Mouse (Mus musculus): ENCODE results near the gene Lefty2.

The Lefty2 gene

GRCm38 (mm10) chr1:180913797-180914196, 20.9 kb downstream of the Lefty2 start:
- no peak for TF ChIP-seq GATA4 (IDR thresholded peaks at IDR 0.05; ENCODE audit: insufficient replicate concordance, low read length)

DNA sequence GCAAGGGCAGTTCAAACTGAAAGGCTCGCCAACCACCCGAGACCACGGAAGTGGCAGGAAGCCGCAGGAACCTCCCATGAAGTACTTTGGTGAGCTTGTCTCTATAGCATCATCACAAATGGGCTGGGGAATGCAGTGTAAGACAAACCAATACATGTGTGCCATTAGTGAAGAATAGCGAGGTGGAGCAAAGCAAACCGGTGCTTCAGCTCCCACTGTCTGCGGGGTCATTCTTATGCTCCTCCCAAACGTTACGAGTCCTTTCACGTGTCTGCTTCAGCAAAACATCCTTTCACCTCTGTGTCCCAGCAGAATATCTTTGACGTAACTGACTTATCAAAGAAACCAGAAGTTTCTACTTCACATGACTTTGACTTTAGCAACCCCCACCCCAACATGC, 23.5 kb downstream of the Lefty2 start:
- TF ChIP-seq GATA4 (IDR thresholded peaks at IDR 0.05; ENCODE audit: insufficient replicate concordance, low read length): no peak

- no peak for TF ChIP-seq GATA4 (IDR thresholded peaks at IDR 0.05; ENCODE audit: insufficient replicate concordance, low read length)
Observed at GRCm38 (mm10) chr1:180917053-180917452, 24.1 kb downstream of the Lefty2 start.

DNA sequence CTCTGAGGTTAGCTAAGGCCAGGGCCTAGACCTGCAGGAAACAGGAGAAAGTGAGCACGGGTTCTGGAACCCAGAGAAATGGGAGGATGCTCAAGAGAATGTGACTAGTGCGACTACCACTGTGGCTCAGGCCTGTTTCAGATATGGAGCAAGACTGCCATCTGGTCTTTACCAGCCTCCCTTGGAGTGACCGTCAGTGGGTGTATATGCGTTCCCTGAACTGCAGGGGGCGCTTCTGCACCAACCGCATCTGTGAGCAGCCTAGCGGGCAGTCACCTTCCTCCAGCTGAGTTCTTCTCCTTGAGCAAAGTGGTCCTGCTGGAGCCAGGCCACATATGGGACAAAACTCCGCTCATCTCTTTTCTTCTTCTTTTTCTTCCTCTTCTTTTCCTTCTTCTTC, 26.8 kb downstream of the Lefty2 start:
- no peak for TF ChIP-seq GATA4 (IDR thresholded peaks at IDR 0.05; ENCODE audit: insufficient replicate concordance, low read length)

DNA sequence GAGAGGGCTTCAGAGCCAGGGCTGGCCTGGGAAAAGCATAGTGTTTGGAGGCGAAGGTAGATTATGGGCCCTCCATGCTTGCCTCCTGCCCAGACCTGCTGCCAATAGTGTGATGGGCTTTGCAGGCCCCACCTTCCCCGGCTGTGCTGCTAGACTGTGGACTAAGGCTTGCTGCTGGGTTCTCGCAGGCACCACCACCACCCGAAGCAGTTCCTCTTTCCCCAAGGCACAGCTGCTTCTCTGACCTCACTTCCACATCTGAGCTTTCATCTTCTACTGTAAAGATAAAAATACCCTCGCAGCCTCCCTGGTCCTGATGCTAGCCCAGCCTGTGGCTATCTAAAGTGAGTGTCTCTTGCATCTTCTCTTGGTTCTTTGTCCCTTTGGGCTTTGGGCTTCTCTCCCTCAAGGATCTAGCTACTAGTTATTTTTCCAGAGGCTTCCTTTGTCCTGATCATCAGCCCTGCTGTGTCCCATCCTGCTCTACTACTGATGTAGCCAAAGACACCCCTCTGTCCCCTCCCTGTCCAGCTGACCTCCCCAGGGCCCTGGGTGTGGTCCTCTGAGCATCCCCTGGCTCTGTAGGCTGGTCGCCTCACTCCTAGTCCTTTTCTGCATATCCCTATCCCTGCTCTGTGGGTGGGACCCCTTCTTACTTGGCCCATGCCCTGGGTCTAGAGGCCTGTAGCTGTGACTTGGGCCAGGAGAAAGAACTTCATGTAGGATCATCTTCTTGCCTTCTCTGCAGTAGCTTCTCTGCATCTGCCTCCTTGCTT, 29.6 kb downstream of the Lefty2 start:
- TF ChIP-seq GATA4 (IDR thresholded peaks at IDR 0.05; ENCODE audit: insufficient replicate concordance, low read length): no peak

GRCm38 (mm10) chr1:180924737-180925136, 31.8 kb downstream of the Lefty2 start:
- no peak for TF ChIP-seq GATA4 (IDR thresholded peaks at IDR 0.05; ENCODE audit: insufficient replicate concordance, low read length)

DNA sequence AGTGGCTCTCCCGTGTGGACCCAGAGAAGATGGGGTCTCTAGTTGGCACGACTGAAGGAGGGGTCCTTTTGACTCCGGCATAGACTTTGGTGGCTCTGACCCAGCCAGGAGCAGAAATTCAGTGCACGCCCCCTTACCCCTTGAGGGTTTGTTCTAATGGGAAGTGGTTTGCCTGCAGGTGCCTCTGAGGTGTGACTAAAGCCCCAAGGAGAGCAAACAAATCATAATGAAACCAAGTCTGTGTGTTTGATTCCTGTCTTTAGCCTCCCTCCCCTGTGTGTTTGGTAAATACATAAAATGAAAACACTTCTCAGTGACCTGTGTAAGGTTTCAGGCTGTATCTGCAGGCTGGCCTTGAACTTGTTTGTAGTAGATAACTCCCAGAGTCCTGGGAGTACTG, 33.4 kb downstream of the Lefty2 start:
- TF ChIP-seq GATA4 (IDR thresholded peaks at IDR 0.05; ENCODE audit: insufficient replicate concordance, low read length): no peak

- TF ChIP-seq GATA4 (IDR thresholded peaks at IDR 0.05; ENCODE audit: insufficient replicate concordance, low read length): no peak
Observed at GRCm38 (mm10) chr1:180929599-180929998, 36.7 kb downstream of the Lefty2 start.

- TF ChIP-seq GATA4 (IDR thresholded peaks at IDR 0.05; ENCODE audit: insufficient replicate concordance, low read length): no peak
Observed at GRCm38 (mm10) chr1:180931106-180931505, 38.2 kb downstream of the Lefty2 start.

DNA sequence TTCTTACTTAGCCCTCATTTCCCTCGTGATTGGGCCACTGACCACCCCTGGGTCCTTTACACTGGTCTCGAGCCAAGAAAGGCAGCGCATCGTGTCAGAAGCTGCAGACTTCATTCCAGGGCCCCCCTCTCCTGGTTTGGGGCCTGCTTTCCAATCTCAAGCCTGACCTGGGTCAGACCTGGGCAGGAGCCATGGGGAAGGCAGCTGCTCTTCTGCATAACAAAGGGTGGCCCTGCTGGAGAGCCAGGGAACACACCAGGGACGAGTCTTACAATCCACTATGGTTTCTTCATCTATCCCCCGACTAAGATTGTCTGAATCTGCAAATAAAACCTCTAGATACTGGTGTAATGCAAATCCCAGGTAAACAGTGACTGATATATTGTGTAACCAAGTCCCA, 40.8 kb downstream of the Lefty2 start:
- TF ChIP-seq GATA4 (IDR thresholded peaks at IDR 0.05; ENCODE audit: insufficient replicate concordance, low read length): no peak

DNA sequence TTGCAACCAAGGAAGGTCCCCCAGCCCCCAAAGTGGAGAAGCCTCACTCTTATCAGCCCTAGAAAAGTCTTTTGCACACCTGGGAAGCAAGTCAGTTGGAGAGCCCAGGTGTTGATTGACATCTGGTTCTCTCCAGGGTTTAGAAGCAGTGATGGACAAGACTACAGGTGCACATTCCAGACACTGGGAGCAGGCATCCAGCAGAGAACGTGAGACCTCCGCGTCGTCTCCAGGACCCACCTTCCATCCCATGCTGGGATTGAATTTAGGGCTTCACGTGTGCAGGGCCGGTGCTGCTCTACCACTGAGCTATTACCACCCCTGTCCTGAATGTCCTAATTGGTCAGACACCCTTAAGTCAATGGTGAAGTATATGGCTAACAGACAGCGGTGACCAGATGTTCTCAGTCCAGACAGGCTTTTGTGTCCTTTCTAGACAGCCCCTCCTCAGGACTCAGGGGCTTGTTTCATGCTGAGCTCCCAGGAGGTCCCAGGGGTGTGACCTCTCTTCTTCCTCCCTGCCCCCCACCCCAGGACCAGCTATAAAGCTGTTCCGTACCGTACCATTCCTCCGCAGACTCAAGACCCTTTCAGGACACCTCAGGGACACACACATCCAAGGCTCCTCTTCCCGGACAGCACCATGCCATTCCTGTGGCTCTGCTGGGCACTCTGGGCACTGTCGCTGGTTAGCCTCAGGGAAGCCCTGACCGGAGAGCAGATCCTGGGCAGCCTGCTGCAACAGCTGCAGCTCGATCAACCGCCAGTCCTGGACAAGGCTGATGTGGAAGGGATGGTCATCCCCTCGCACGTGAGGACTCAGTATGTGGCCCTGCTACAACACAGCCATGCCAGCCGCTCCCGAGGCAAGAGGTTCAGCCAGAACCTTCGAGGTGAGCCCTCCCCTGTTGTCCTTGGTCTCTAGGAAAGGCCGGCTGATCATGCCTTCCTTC, 41.8 kb downstream of the Lefty2 start, which contains the start of gene Lefty1:
Lefty1 (plus strand) TSS at position 556 of the 953 bp plus-strand sequence.
- no peak for TF ChIP-seq GATA4 (IDR thresholded peaks at IDR 0.05; ENCODE audit: insufficient replicate concordance, low read length)

DNA sequence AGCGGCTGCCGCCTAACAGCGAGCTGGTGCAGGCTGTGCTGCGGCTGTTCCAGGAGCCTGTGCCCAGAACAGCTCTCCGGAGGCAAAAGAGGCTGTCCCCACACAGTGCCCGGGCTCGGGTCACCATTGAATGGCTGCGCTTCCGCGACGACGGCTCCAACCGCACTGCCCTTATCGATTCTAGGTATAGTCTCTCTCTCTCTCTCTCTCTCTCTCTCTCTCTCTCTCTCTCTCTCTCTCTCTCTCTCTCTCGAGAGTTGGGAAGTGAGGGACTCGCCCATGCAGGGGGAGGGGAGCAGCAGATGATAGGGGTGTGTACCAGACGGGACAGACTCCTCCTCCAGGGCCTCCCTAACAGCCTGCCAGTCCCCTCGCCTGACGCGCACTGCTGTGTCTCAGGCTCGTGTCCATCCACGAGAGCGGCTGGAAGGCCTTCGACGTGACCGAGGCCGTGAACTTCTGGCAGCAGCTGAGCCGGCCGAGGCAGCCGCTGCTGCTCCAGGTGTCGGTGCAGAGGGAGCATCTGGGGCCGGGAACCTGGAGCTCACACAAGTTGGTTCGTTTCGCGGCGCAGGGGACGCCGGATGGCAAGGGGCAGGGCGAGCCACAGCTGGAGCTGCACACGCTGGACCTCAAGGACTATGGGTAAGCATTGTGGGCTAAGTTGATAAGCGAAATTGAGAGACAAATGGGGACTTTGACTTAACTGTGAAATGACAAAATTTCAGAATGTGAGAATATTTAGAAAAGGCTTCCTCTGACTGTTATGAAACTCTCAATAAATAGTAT, 43.9 kb downstream of the Lefty2 start:
- TF ChIP-seq GATA4 (IDR thresholded peaks at IDR 0.05; ENCODE audit: insufficient replicate concordance, low read length): peak; percentile 71; the same call in 1 of the 2 replicates

DNA sequence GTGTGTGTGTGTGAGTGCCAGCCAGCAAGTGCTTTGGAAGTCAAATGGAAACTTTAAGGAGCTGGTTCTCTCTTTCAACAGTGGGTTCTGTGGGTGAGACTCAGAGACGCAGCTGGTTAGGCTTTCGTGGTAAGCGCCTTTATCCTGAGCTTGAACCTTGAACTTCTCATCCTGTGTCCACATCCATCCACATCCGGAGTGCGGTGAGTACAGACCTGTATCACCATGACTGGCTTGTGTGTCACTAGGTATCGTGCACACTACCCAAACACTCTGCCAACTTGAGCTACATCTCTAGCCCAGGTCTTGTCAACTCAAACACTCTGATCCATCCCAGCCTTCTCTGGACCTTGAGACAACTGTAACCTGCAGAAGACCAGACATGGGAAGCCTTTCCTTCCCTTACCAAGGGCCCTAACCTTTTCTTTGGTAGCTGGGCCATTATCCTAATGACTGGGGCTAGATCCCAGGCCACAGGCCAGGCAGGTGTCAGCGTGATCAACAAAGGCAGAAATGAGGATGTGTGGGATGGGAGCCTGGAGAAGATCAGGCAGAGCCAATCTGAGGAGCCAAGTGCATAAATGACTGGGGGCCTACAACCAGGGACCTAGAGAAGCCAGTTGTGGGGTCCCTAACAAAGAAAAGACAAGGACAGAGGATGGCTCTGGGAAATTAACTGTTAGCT, 48.0 kb downstream of the Lefty2 start:
- TF ChIP-seq GATA4 (IDR thresholded peaks at IDR 0.05; ENCODE audit: insufficient replicate concordance, low read length): no peak

GRCm38 (mm10) chr1:180941726-180942125, 48.8 kb downstream of the Lefty2 start:
- TF ChIP-seq GATA4 (IDR thresholded peaks at IDR 0.05; ENCODE audit: insufficient replicate concordance, low read length): peak; percentile 44; the same call in 1 of the 2 replicates
